Mouse (Mus musculus) ES-E14 (cell line): ENCODE measurements around the gene Armc12. TPM values are rescaled to one million over a fixed set of nuclear protein-coding genes. Genes with fewer than 3 reads are reported as not detected.
A peak's percentile ranks its signal among the peaks of the same experiment; 100 is the strongest.

Source experiments
- DNase-seq: peaks from one replicate; pipeline ENCODE4 v3.0.0-alpha.2; 2013; ENCODE audit warnings: low read depth, low spot score
- H3K27ac ChIP-seq: 2 replicates; pipeline ENCODE4 v1.5.1; 2012; ENCODE audit warnings: low read depth, mild to moderate bottlenecking, low read length, moderate library complexity, mixed read lengths; ENCODE audit not compliant: poor library complexity, insufficient read depth, severe bottlenecking
- H3K36me3 ChIP-seq: 2 replicates; pipeline ENCODE4 v1.6.1; 2012; ENCODE audit warnings: mild to moderate bottlenecking, low read length, moderate library complexity, mixed read lengths; ENCODE audit not compliant: control insufficient read depth, poor library complexity, insufficient read depth, severe bottlenecking
- H3K4me1 ChIP-seq, 2 experiments: fragments of 150-350 bp in 1 of 2; sonication (generic) in 1 of 2; 2 replicates each; pipeline ENCODE4 v1.6.1; 2012; ENCODE audit warnings: low read length in 2 of 2, mild to moderate bottlenecking in 1 of 2, mixed read lengths in 1 of 2; ENCODE audit not compliant: control insufficient read depth in 2 of 2, insufficient read depth in 2 of 2, poor library complexity in 1 of 2
- H3K4me3 ChIP-seq, 2 experiments: fragments of 150-350 bp in 1 of 2; sonication (generic) in 1 of 2; 2 replicates each; pipeline ENCODE4 v1.5.1; 2012; ENCODE audit warnings: low read length in 2 of 2, low read depth in 1 of 2, mild to moderate bottlenecking in 1 of 2, mixed read lengths in 1 of 2; ENCODE audit not compliant: insufficient read depth in 1 of 2, poor library complexity in 1 of 2, severe bottlenecking in 1 of 2
- H3K9ac ChIP-seq: 2 replicates; pipeline ENCODE4 v1.6.1; 2012; ENCODE audit warnings: low read depth, mild to moderate bottlenecking, low read length, mixed read lengths; ENCODE audit not compliant: poor library complexity, insufficient read depth, severe bottlenecking
- H3K9me3 ChIP-seq: fragments of 150-350 bp; sonication (generic); 2 replicates; pipeline ENCODE4 v1.6.1; 2012; ENCODE audit warnings: low read depth, mild to moderate bottlenecking, low read length; ENCODE audit not compliant: control insufficient read depth, insufficient read depth
- CHD2 ChIP-seq: IDR thresholded peaks from 2 replicates; pipeline ENCODE4 v1.6.1; 2014; ENCODE audit warnings: mild to moderate bottlenecking, low read depth, low read length, inconsistent platforms
- HCFC1 ChIP-seq: IDR thresholded peaks from 2 replicates; pipeline ENCODE4 v1.6.1; 2012; ENCODE audit warnings: low read length, inconsistent platforms, borderline replicate concordance; ENCODE audit not compliant: insufficient read depth
- MAFK ChIP-seq: IDR thresholded peaks from 2 replicates; pipeline ENCODE4 v1.6.1; 2014; ENCODE audit warnings: mild to moderate bottlenecking, low read depth, low read length, inconsistent platforms; ENCODE audit not compliant: insufficient read depth
- ZC3H11A ChIP-seq: IDR thresholded peaks from 2 replicates; pipeline ENCODE4 v1.6.1; 2012; ENCODE audit warnings: low read depth, mild to moderate bottlenecking, inconsistent platforms, low read length, borderline replicate concordance
- ZNF384 ChIP-seq: IDR thresholded peaks from 2 replicates; pipeline ENCODE4 v1.6.1; 2012; ENCODE audit warnings: low read depth, low read length, inconsistent platforms
- in situ Hi-C, 2 experiments: fragments of 600-800 bp; cut with MboI; formaldehyde crosslinking; loops; one replicate each; pipeline ENCODE4 v1.15.1; 2025; ENCODE audit warnings: low sequenced_read_pairs in 2 of 2, inconsistent platforms in 1 of 2; ENCODE audit not compliant: unreplicated experiment in 2 of 2
- total RNA-seq: library from RNA; depleted of rRNA; stranded (reverse); fragments of 300-350 nt; gene quantifications from 2 replicates; pipeline ENCODE4 v1.2.3, GENCODE M21; 2012

The Armc12 gene
- total RNA-seq, 1 experiment = not detected

DNA sequence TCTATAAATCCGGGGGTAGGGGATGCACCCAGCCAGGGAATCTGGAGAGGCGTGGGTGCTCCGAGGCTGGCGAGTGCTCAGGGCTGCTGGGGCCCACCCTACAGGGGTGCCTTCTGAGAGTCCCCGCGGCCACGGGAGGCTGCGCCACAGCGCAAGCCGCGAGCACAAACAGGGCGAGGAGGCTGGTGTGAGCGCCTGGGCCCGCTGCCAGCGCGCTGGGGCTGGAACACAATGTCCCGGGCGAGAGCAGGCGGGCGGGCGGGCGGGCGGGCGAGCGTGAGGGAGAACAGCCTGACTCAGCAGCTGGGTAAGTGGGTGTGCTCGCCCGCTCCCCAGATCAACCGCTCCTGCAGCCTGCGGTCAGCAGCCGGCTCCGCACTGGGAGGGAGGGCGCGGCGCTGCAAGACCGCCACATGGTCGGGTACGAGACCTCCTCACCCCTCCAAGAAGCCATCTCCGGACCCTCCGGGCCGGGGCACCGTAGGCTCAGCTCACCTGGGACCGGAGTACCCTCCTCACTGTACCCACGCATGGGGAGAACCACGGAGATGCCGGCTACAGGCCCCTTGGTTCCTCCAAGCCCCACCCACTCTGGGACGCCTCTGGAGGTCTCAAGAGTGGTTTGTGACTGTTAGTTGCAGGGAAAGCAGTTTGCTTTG lies 12.5 kb upstream of the Armc12 start:
- Histone ChIP-seq H3K27ac (no peak overlapping the region; the same call in 1 of the 2 replicates), H3K4me1 (peaks cover 4 to 19% of the 10 kb centered on the region in 2 experiments; a peak in 3 of 4 replicates), H3K36me3 (no peaks in the 10 kb centered on the region), H3K9me3 (no peaks in the 10 kb centered on the region), H3K9ac (peak overlapping the region; percentile 80), H3K4me3 (peak overlapping the region; percentile 82 to 86)
- no peak for TF ChIP-seq CHD2
- TF ChIP-seq MAFK = peak; percentile 50; the same call in 1 of the 2 replicates
- DNase-seq = no peak
- in situ Hi-C loops = no loop called here

GRCm38 (mm10) chr17:28518615-28519071 lies 12.0 kb upstream of the Armc12 start:
- Histone ChIP-seq H3K4me3 (peak overlapping the region; percentile 82 to 86), H3K27ac (no peak overlapping the region), H3K9me3 (no peaks in the 10 kb centered on the region), H3K9ac (peak overlapping the region; percentile 80), H3K4me1 (peaks cover 4 to 19% of the 10 kb centered on the region in 2 experiments; a peak in 3 of 4 replicates), H3K36me3 (no peaks in the 10 kb centered on the region)
- in situ Hi-C loops = no loop called here
- TF ChIP-seq ZC3H11A = no peak
- no peak for TF ChIP-seq HCFC1
- no peak for TF ChIP-seq ZNF384
- no peak for TF ChIP-seq CHD2
- no peak for DNase-seq

DNA sequence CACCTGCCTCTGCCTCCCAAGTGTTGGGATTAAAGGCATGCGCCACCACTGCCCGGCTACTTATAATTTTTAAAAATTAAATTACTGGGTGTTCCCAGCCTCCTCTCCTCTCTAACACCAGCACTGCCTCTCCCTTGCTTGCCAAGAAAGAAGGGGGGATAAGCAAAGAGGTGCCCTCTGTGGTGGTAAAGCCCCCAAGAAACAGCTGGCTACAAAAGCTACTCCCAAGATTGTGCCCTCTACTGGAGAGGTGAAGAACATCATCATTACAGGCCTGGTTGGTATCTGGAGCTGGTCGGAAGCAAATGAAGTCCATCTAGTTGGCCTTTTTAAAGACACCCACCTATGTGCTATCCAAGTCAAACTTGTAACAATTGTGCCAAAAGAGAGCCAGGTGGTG lies 10.8 kb upstream of the Armc12 start:
- Histone ChIP-seq H3K27ac (no peak overlapping the region), H3K9me3 (no peaks in the 10 kb centered on the region), H3K4me3 (no peak overlapping the region), H3K36me3 (no peaks in the 10 kb centered on the region), H3K4me1 (peaks cover 4 to 25% of the 10 kb centered on the region in 2 experiments; a peak in 3 of 4 replicates), H3K9ac (no peak overlapping the region)
- in situ Hi-C loops = no loop called here
- no peak for DNase-seq
- TF ChIP-seq ZNF384 (no peak), MAFK (no peak), ZC3H11A (no peak), HCFC1 (no peak), CHD2 (no peak)

DNA sequence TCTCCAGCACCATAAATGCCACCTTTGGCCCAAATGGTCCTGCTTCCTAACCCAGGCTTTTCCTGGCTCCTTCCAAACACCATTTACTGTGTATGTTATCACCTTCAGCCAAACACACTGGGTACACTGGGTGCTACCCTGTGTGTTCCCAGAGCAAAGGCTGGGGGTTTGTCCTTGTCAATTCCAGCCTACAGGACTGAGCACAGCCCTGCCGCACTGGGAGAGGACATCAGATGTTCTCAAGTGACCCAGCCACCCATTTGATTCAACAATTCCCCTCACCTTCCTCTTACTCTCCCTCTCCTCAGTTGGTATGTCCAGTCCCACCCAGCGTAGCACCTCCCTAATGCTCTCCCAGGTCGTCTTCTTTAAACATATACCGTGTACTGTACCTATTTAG lies 10.0 kb upstream of the Armc12 start:
- Histone ChIP-seq H3K27ac (no peak overlapping the region), H3K36me3 (no peaks in the 10 kb centered on the region), H3K4me1 (peaks cover 4 to 25% of the 10 kb centered on the region in 2 experiments; a peak in 3 of 4 replicates), H3K9me3 (no peaks in the 10 kb centered on the region), H3K9ac (no peak overlapping the region), H3K4me3 (no peak overlapping the region)
- no peak for DNase-seq
- in situ Hi-C loops = no loop called here
- no peak for TF ChIP-seq MAFK
- TF ChIP-seq ZC3H11A = no peak
- TF ChIP-seq HCFC1 = no peak
